Mouse (Mus musculus) stomach, postnatal 0 days (tissue): Measurements from ENCODE around the gene Setd4. TPM values are rescaled to one million over a fixed set of nuclear protein-coding genes. Genes with fewer than 3 reads are reported as not detected.

Source experiments
- ATAC-seq: fragments of 200-750 bp; cut with Nextera tagmentation; 2 replicates; pipeline ENCODE4 v1.8.0; 2017; ENCODE audit not compliant: low FRiP score, low TSS enrichment
- DNase-seq: peaks from one replicate; pipeline ENCODE4 v3.0.0-alpha.2; 2016; ENCODE audit warnings: low spot score
- H3K27ac ChIP-seq: fragments of 300-500 bp; sonication (generic); replicated peaks from 2 replicates; pipeline ENCODE4 v1.5.1; 2014; ENCODE audit warnings: mild to moderate bottlenecking, control low read depth
- H3K27me3 ChIP-seq: fragments of 300-500 bp; sonication (generic); 2 replicates; pipeline ENCODE4 v1.6.1; 2014; ENCODE audit warnings: low read length; ENCODE audit not compliant: control insufficient read depth, insufficient read depth
- H3K36me3 ChIP-seq: fragments of 300-500 bp; sonication (generic); 2 replicates; pipeline ENCODE4 v1.6.1; 2014; ENCODE audit warnings: low read length, mixed read lengths; ENCODE audit not compliant: control insufficient read depth, insufficient read depth
- H3K4me1 ChIP-seq: fragments of 300-500 bp; sonication (generic); replicated peaks from 2 replicates; pipeline ENCODE4 v1.6.1; 2014; ENCODE audit warnings: antibody characterized with exemption; ENCODE audit not compliant: control insufficient read depth, insufficient read depth
- H3K4me2 ChIP-seq: fragments of 300-500 bp; sonication (generic); replicated peaks from 2 replicates; pipeline ENCODE4 v1.6.1; 2014; ENCODE audit warnings: low read depth, mild to moderate bottlenecking, control low read depth, moderate library complexity
- H3K4me3 ChIP-seq: fragments of 300-500 bp; sonication (generic); 2 replicates; pipeline ENCODE4 v1.5.1; 2014; ENCODE audit warnings: low read depth, low read length, control low read depth
- H3K9ac ChIP-seq: fragments of 300-500 bp; sonication (generic); 2 replicates; pipeline ENCODE4 v1.6.1; 2014; ENCODE audit warnings: mild to moderate bottlenecking, low read length, control low read depth, mixed read lengths
- H3K9me3 ChIP-seq: fragments of 300-500 bp; sonication (generic); 2 replicates; pipeline ENCODE4 v1.6.1; 2016; ENCODE audit warnings: low read length; ENCODE audit not compliant: control insufficient read depth
- CTCF ChIP-seq: IDR thresholded peaks from 2 replicates; pipeline ENCODE4 v1.5.1; 2016; ENCODE audit warnings: antibody characterized with exemption, low read depth, mild to moderate bottlenecking, moderate library complexity
- EP300 ChIP-seq: optimal IDR thresholded peaks from 2 replicates; pipeline ENCODE3; 2016; ENCODE audit warnings: antibody characterized with exemption
- WGBS: fragments of 180-500 bp; shearing (Covaris S2); extraction: QIAGEN DNeasy Blood & Tissue Kit; methylation state at CpG from one replicate; pipeline ENCODE4 v1.1.7; 2014; 5-methylcytosine and 5-hydroxymethylcytosine counted together
- polyA plus RNA-seq: library from polyadenylated mRNA; unstranded; fragments of >200 nt; fragmentation: Nextera tagmentation; extraction: Ambion mirVana; gene quantifications from 2 replicates; pipeline ENCODE4 v1.2.1, GENCODE M21; 2015

Setd4 gene
- 20.9 and 24.7 TPM in 2 replicates for polyA plus RNA-seq

- under 1% methylated on average over 55 of the region's 55 CpGs for WGBS
Observed at GRCm38 (mm10) chr16:93603439-93604212, at the start of gene Setd4. Setd4 (minus strand) TSS chr16:93604063.

GRCm38 (mm10) chr16:93648441-93649183 lies 44.7 kb upstream of the Setd4 start:
- no peak for ATAC-seq
- WGBS = 74% methylated on average over 5 of the region's 5 CpGs

More at GRCm38 (mm10) chr16:93603439-93604212, at the start of gene Setd4:
- H3K27me3 ChIP-seq = no peaks in the 10 kb centered on the region
- no peaks in the 10 kb centered on the region for H3K9me3 ChIP-seq
- ATAC-seq (peak; percentile 90), DNase-seq (peak; percentile 94)
- TF ChIP-seq EP300 (no peak), CTCF (peak; percentile 28; the same call in 1 of the 2 replicates)
- peak within 1 kb of the TSS; percentile 82 for H3K4me2 ChIP-seq
- H3K36me3 ChIP-seq = no peaks in the 10 kb centered on the region
- H3K9ac ChIP-seq = peak within 1 kb of the TSS; percentile 82
- H3K4me1 ChIP-seq = no peaks in the 10 kb centered on the region
- peak within 1 kb of the TSS; percentile 97 for H3K27ac ChIP-seq
- H3K4me3 ChIP-seq = peak within 1 kb of the TSS; percentile 61

GRCm38 (mm10) chr16:93644006-93644405 lies 40.1 kb upstream of the Setd4 start:
- no peak for TF ChIP-seq CTCF
- TF ChIP-seq EP300 = no peak
- Histone ChIP-seq H3K9ac (no peak overlapping the region), H3K4me3 (no peak overlapping the region), H3K4me1 (no peaks in the 10 kb centered on the region), H3K36me3 (no peaks in the 10 kb centered on the region), H3K27ac (no peak overlapping the region), H3K9me3 (no peaks in the 10 kb centered on the region), H3K27me3 (no peaks in the 10 kb centered on the region), H3K4me2 (no peak overlapping the region)
- ATAC-seq (0 out of 2 replicates have a peak, but pooled peaks have one; percentile 30), DNase-seq (no peak)
- WGBS = 34% methylated on average over 4 of the region's 4 CpGs

More at GRCm38 (mm10) chr16:93648441-93649183, 44.7 kb upstream of the Setd4 start:
- Histone ChIP-seq H3K4me3 (no peak overlapping the region), H3K27ac (no peak overlapping the region), H3K4me2 (no peak overlapping the region), H3K9ac (no peak overlapping the region), H3K27me3 (no peaks in the 10 kb centered on the region), H3K9me3 (no peaks in the 10 kb centered on the region), H3K4me1 (no peaks in the 10 kb centered on the region), H3K36me3 (no peaks in the 10 kb centered on the region)
- no peak for TF ChIP-seq CTCF
- TF ChIP-seq EP300 = no peak
- DNase-seq = no peak

GRCm38 (mm10) chr16:93627761-93628400 lies 24.0 kb upstream of the Setd4 start, which contains the start of gene Gm5678:
Gm5678 (plus strand) TSS chr16:93628097.
- Histone ChIP-seq H3K4me3 (no peak within 1 kb of the TSS), H3K9ac (no peak within 1 kb of the TSS), H3K4me2 (no peak within 1 kb of the TSS), H3K36me3 (no peaks in the 10 kb centered on the region), H3K9me3 (no peaks in the 10 kb centered on the region), H3K27me3 (no peaks in the 10 kb centered on the region), H3K4me1 (no peaks in the 10 kb centered on the region), H3K27ac (no peak within 1 kb of the TSS)
- 77% methylated on average over 23 of the region's 23 CpGs for WGBS
- TF ChIP-seq EP300 = no peak
- no peak for TF ChIP-seq CTCF
- DNase-seq = no peak
- no peak for ATAC-seq

GRCm38 (mm10) chr16:93626745-93627144 lies 22.9 kb upstream of the Setd4 start:
- H3K4me2 ChIP-seq = no peak overlapping the region
- H3K27ac ChIP-seq = no peak overlapping the region
- H3K36me3 ChIP-seq = no peaks in the 10 kb centered on the region
- H3K4me3 ChIP-seq = no peak overlapping the region
- peak; percentile 82 for ATAC-seq
- no peak overlapping the region for H3K9ac ChIP-seq
- 3% methylated on average over 1 of the region's 1 CpGs for WGBS
- H3K4me1 ChIP-seq = no peaks in the 10 kb centered on the region
- no peaks in the 10 kb centered on the region for H3K27me3 ChIP-seq
- peak; percentile 71 for DNase-seq
- TF ChIP-seq CTCF (peak; percentile 76), EP300 (no peak)
- no peaks in the 10 kb centered on the region for H3K9me3 ChIP-seq
